Mouse (Mus musculus): ENCODE data around the gene Styx. TPM values are rescaled to one million over a fixed set of nuclear protein-coding genes. Genes with fewer than 3 reads are reported as not detected.

Gene Styx
- 10 to 100 TPM; 14.7 to 16.8 TPM for total RNA-seq (2021)
- long read RNA-seq, experiment 1, full-length matches to known transcripts, result 12 of 15 reads
- long read RNA-seq, experiment 1, partial matches to known transcripts, result 0 of 15 reads
- long read RNA-seq, experiment 1, other reads (novel, unspliced or antisense), result 3 of 15 reads
- long read RNA-seq, experiment 2, full-length matches to known transcripts, result 8 of 12 reads
- long read RNA-seq, experiment 2, partial matches to known transcripts, result 0 of 12 reads
- long read RNA-seq, experiment 2, other reads (novel, unspliced or antisense), result 4 of 12 reads

DNA sequence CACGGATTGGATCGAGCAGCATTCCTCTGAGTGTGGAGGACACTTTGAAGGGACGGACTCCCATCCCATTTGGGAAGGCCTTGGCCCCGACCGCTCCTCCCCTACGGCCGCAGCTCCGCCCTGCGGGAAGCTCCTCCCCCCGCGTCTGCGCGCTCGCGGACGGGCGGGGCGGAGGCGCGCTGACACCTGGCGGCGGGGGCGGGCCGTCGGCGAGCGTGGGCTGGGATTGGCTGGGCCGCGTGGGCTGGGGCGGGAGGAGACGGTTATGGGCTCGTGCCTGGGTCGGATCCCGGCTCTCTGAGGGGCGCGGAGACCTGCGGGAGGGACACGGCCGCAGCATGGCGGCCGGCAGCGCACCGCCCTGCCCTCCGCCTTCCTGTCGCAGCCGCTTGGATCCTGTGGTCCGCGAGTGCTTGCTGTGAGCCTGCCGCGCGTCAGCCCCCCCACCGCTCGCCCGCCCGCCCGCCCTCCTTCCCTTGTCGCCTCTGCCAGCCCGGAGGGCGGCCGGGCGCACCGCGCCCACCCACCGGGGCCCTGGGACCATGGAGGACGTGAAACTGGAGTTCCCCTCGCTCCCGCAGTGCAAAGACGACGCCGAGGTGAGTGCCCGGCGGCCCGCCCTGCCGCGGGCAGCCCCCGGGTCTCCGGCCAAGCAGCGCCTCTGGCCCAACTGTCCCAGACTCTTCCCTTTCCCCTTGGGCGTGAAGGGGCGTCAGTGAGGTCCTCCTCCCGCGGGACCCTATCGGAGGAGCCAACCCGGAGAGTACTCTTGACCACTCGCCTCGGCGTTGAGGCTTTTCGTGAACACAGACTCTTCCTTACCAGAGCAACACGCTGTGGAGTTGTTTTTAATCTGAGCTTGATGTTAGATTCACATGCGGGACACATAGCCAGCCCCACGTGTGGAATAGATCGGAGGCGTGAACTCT, at the start of gene Styx:
TSS of gene Styx (plus strand) at position 163 of the 929 bp plus-strand sequence.
- peak; percentile 86 to 91 for DNase-seq (ENCODE audit: low spot score in 2 of 2)
- intact Hi-C loops (cut with DNase I), result no loop called here

- no peak for DNase-seq (ENCODE audit: low spot score in 2 of 2)
- intact Hi-C loops (cut with DNase I), result no loop called here
Observed at GRCm38 (mm10) chr14:45303939-45304338, 47.0 kb upstream of the Styx start.

- DNase-seq (ENCODE audit: low spot score in 2 of 2), result no peak
- intact Hi-C loops (cut with DNase I), result no loop called here
Observed at GRCm38 (mm10) chr14:45304389-45304788, 46.5 kb upstream of the Styx start.

DNA sequence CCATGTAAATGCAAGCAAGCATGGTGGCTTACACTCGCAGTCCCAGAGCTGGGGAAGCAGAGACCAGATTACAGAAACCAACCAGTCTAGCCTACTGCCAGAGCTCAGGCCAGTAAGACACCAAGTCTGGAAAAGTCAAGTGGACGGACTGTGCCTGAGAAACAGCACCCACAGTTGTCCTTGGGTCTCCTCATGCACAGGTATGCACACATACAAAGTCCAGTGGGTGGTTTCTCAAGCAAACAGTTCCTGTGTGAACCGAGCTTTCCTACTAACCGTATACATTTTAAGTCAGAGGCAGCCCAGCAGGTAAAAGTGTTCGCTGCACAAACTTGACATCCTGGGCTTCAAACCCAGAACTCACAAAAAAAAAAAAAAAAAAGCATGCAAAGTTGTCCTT, 45.0 kb upstream of the Styx start:
- intact Hi-C loops (cut with DNase I), result no loop called here
- no peak for DNase-seq (ENCODE audit: low spot score in 2 of 2)

- no peak for DNase-seq (ENCODE audit: low spot score in 2 of 2)
Observed at GRCm38 (mm10) chr14:45307630-45308328, 43.1 kb upstream of the Styx start.

GRCm38 (mm10) chr14:45309646-45310045, 41.2 kb upstream of the Styx start:
- no peak for DNase-seq (ENCODE audit: low spot score in 2 of 2)
- intact Hi-C loops (cut with DNase I), result no loop called here

More at GRCm38 (mm10) chr14:45307630-45308328, 43.1 kb upstream of the Styx start:
- intact Hi-C loops (cut with DNase I), result no loop called here

GRCm38 (mm10) chr14:45310101-45310500, 40.8 kb upstream of the Styx start:
- intact Hi-C loops (cut with DNase I), result no loop called here

DNA sequence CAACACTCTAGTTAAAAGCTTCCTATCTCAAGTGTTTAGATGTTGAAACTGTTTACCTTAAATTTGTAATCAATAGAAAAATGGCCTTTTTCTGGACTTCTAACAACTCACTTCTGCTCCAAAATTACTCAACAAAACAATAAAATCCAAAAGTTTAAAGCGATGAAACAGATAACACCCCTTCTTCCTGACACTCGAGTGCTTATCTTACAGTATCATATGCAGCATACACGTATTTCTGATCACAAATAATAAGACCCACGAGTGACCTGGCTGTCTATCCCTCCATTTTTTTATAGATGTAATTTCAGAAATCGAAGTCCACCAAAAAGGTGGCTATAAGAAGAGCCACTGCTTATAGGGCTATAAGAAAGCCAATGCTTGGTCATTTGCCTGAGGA, 34.0 kb upstream of the Styx start:
- no peak for DNase-seq (ENCODE audit: low spot score in 2 of 2)
- intact Hi-C loops (cut with DNase I), result no loop called here

More at GRCm38 (mm10) chr14:45310101-45310500, 40.8 kb upstream of the Styx start:
- no peak for DNase-seq (ENCODE audit: low spot score in 2 of 2)

DNA sequence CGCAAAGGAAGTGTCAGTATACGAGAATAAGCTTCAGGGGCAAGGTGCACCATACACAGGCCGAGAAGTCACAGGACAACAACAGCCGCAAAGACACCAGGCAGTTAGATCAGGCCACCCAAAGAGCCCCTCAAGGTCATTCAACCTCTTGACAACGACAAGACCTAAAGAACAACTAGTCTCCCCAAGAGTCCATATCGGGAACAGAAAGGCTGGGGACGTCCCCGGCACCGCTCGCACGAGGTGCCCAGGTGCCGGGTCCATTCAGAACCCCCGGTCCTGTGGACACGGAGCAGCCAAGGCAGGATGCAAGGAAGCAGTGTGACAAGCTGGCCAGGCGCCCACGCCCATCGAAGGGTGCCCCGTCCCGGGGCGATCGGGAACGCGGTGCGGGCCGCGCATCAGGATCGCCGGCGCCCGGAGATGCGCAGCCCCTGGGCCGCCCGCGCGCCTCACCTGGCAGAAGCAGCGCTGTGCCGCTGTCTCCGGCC, 32.9 kb upstream of the Styx start:
- no peak for DNase-seq (ENCODE audit: low spot score in 2 of 2)
- intact Hi-C loops (cut with DNase I), result no loop called here

DNA sequence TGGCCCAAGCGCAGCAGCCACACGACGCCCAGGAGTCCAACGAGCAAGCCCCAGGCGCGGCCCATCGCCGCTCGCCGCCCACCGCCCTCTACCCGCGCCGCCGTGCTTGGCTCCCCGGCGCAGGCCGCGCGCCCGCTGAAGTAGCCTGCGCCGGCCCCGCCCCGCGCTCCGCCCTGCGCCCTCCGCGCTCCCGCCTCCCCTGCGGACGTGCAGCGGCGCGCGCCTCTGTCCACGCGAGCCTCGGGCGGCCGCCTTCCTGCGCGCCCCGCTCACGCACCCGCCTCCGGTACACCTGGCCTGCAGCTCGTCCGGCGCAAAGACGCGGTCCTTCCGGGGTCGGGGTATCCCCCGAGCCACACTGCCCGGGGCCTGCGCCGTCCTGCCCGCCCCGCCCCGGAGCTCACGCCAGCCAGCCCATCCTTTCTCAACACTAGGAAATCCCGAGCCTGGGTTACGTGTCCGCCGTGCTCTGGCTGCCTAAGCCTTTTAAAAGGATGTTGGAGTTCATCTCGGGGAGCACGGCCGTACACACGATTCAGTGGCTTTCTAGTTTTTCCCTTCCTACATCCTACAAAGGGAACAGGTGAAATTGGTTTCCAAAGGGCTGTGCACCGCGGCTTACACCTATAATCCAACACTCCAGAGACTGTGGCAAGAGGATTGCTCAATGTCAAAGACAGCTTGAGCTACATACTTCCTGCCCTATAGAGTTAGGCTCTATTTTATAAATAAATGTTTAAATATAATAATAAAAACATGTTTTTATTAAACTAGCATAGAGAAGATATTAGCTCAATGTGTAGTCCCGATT, 32.3 kb upstream of the Styx start, which contains the start of gene Ero1l:
TSS of gene Ero1l (minus strand) at position 346 of the 811 bp plus-strand sequence.
- DNase-seq (ENCODE audit: low spot score in 2 of 2), result peak; percentile 70 to 84
- intact Hi-C loops (cut with DNase I), result no loop called here

GRCm38 (mm10) chr14:45319237-45319610, 31.7 kb upstream of the Styx start:
- intact Hi-C loops (cut with DNase I), result no loop called here
- no peak for DNase-seq (ENCODE audit: low spot score in 2 of 2)

DNA sequence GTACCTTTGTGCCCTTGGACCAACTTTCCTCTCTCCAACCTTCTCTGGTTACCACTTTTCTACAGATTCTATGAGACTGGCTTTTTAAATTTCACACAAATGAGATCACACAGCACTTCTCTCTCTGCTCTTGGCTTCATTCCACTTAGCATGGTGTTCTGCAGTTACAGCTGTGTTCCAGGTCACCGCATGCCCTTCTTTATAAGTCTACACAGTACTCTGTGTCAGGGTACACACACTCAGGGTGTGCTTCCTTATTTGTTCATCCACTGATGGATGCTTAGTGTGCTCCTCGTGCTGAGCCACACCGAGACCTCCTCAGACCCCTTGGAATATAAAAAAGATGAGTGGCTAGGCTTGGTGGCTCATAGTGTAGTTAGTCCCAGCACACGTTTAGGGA, 30.8 kb upstream of the Styx start:
- DNase-seq (ENCODE audit: low spot score in 2 of 2), result no peak
- intact Hi-C loops (cut with DNase I), result no loop called here

DNA sequence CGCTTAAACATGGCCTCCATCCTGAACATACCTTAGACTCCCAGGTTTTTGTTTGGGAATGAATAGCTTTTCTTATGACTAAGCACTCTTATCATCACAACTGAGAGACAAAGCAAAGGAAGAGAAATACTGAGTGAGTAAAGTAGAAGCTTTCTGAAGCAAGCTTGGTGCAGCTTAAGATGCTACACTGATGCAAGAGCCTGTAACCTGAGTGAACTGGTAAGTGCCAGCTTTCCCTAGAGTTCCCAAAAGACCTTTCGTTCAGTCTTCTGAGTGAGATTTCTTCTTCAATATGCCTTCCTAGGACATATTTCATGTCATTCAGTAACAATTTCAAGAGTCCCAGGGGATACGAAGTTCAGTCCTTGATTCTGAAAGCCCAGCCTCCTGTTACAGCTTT, 29.8 kb upstream of the Styx start:
- intact Hi-C loops (cut with DNase I), result no loop called here
- no peak for DNase-seq (ENCODE audit: low spot score in 2 of 2)

GRCm38 (mm10) chr14:45321622-45322021, 29.3 kb upstream of the Styx start:
- DNase-seq (ENCODE audit: low spot score in 2 of 2), result peak in 1 of 2 experiments; percentile 22
- intact Hi-C loops (cut with DNase I), result no loop called here

- DNase-seq (ENCODE audit: low spot score in 2 of 2), result no peak
- intact Hi-C loops (cut with DNase I), result no loop called here
Observed at GRCm38 (mm10) chr14:45322450-45322849, 28.4 kb upstream of the Styx start.

DNA sequence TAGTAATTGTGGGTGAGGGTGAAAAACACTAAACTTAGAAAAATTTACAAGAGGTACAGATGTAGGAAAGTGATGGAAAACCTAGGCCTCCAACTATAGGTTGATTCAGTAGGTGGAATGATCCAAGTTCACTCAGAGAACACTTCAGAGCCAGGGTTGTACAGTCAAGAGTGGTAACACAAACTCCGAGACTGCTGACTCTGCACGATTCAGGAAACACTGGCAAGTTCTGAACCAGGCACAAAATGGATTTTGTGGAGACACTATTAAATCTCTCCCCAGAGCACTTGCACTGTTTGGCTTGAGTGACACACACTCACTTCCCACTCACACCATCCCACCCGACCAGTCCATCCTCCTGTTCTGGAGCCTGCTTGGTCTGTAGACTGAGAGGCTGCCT, 27.6 kb upstream of the Styx start:
- DNase-seq (ENCODE audit: low spot score in 2 of 2), result no peak
- intact Hi-C loops (cut with DNase I), result no loop called here

- DNase-seq (ENCODE audit: low spot score in 2 of 2), result peak in 1 of 2 experiments; percentile 55
- intact Hi-C loops (cut with DNase I), result no loop called here
Observed at GRCm38 (mm10) chr14:45325471-45325870, 25.4 kb upstream of the Styx start.

DNA sequence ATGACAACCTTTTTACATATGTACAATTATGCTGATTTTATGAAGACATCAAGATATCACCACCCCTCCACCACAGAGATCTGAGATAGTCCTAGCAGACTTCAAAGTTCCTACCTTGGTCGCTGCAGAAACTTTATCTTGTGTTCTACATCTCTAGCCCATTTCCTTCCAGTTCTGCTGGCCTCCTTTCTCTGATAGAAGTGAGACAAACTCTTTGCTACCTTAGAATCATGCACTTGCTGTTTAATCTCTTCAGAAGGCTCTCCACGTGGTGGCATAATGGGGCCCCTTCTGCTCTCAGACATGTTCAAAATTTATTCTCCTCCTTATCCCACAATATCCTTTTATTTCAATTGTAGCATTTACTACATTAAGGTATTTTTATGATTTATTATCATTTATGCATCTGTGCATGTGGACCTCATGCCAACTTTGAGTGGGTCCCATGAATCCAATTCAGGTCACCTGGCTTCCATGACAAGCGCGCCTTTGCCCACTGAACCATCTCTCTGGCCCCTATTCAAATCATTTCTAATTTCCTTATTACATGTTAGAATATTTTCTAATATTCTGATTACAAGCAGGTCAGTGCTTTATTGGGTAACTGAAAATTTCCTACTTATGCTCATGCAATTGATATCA, 22.7 kb upstream of the Styx start:
- no peak for DNase-seq (ENCODE audit: low spot score in 2 of 2)
- intact Hi-C loops (cut with DNase I), result no loop called here
